Mouse (Mus musculus): Measurements from ENCODE around the gene Umad1. TPM values are rescaled to one million over a fixed set of nuclear protein-coding genes. Genes with fewer than 3 reads are reported as not detected.

Umad1 gene
- polyA plus RNA-seq (2012; rRNA removed): 6.8 and 6.9 TPM in 2 replicates

DNA sequence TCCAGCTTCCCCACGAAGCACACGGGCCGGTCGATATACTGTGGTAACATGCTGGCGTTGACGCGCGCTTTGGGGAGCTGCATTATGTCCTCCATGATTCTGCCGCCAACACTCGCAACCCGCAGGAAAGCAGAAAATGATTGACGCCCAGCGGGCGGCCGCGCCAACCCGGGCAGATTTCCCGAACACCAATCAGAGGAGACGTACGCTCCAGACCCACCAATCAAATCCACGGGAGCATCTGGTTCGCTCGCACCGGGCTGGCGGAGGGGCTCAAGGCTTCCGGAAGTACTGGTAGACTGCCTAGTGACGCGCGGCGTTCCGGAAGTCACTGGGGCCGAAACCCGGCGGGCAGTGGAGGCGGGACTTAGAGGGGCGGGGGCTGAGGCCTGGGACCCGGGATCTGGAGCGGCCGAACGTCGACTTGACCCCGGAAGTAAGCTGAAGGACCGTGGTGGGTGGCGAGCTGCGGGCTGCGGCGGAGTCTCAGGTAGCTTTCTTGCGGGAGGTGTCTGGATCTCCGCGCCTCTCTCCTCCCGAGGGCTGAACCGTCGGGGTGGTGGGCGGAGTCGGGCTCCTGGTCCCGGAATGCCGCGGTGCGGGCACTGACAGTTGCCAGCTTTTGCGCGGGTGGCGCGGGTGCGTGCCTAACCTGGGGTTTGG, at the start of gene Umad1, which contains the start of the genes Rpa3 and Gm45062:
Umad1 (plus strand) TSS at position 285 of the 663 bp plus-strand sequence.
Rpa3 (minus strand) TSS at position 170 of the 663 bp plus-strand sequence.
Gm45062 (plus strand) TSS at position 447 of the 663 bp plus-strand sequence.

Other genes with a start within 250 kb of the Umad1 start
- 0.07 and 0.13 TPM in 2 replicates for gene Col28a1, start 66.7 kb upstream of the Umad1 start, polyA plus RNA-seq (2012; rRNA removed)
- 2.3 and 2.5 TPM in 2 replicates for gene Mios, start 50.1 kb upstream of the Umad1 start, polyA plus RNA-seq (2012; rRNA removed)
- 0.46 and 0.66 TPM in 2 replicates for gene Rpa3, start 115 bp upstream of the Umad1 start, polyA plus RNA-seq (2012; rRNA removed)
- not detected in 2 replicates for gene Gm45062, start 162 bp downstream of the Umad1 start, polyA plus RNA-seq (2012; rRNA removed)

All from ovary, adult 2 months (tissue).